Mouse (Mus musculus): Measurements from ENCODE around the gene Polr2l. TPM values are rescaled to one million over a fixed set of nuclear protein-coding genes. Genes with fewer than 3 reads are reported as not detected.

The Polr2l gene
- polyA plus RNA-seq, 1 experiment from 2014 or later, result 95.7 TPM

DNA sequence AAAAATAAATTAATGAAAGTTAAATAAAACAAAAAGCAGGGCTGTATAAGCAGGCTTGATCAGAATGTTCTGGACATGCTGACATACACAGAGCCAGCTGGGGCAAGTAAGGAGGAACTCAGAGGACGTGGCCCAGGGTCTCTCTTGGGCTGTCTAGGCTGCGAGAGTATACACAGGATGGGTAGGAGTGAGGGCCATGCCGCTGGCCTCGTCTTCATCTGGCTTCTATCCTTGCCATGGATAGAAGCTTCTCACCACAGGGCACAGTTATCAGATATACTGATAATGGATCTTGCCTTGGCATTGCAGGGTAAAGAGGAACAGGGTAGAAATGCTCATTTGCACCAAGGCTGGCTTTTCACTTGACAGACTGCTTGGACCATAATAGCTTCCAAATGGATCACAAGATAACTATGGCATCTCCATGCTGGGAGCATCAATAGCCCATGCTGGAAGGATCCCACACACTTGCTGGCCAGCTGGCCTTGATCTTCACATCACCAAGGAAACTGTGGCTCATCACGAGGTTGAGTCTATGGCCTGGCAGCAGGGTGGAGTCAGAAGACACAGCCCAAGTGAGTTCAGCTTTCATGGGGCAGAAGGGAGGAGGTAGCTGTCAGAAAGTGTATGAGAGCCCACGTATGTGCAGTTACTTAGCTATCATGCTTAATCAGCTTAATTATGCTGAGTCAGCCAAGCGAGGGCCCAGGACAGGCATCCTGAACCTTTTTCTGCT lies 27.1 kb upstream of the Polr2l start:
- H3K27me3 ChIP-seq (ENCODE audit: poor library complexity, severe bottlenecking), result no peaks in the 10 kb centered on the region
- H3K9me3 ChIP-seq, result no peaks in the 10 kb centered on the region; the same call in 1 of the 2 replicates
- DNase-seq (ENCODE audit: extremely low spot score, low spot score), result no peak
- H3K4me1 ChIP-seq, result peaks cover 14% of the 10 kb centered on the region
- WGBS, result 91% methylated on average over 7 of the region's 7 CpGs
- H3K36me3 ChIP-seq (replicated peaks), result peaks cover 28% of the 10 kb centered on the region
- H3K27ac ChIP-seq, result no peak overlapping the region
- no peak overlapping the region for H3K4me3 ChIP-seq

DNA sequence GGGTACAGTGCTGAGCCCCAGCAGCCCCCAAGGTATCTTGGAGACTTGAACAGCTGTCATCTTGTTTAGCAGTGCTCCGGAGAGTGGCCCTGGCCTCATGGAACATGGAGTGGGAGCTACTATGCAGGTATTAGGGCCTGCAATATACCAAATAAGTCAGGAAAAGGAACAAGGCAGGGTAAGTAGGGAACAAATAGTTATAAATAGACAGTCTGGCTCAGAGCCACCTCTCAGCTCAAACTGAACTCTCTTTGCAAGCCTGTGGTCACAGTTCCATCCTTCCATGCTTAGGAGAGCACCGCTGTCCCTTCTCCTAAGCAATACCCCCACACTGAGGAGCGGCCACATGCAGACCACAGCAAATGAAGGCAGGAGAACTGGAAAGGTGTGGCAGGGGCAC lies 22.7 kb upstream of the Polr2l start:
- Histone ChIP-seq H3K27ac (no peak overlapping the region), H3K4me3 (no peak overlapping the region), H3K36me3 (replicated peaks) (peaks cover 41% of the 10 kb centered on the region), H3K4me1 (no peaks in the 10 kb centered on the region), H3K27me3 (ENCODE audit: poor library complexity, severe bottlenecking) (no peaks in the 10 kb centered on the region), H3K9me3 (no peaks in the 10 kb centered on the region)
- DNase-seq (ENCODE audit: extremely low spot score, low spot score), result no peak
- 96% methylated on average over 3 of the region's 3 CpGs for WGBS

DNA sequence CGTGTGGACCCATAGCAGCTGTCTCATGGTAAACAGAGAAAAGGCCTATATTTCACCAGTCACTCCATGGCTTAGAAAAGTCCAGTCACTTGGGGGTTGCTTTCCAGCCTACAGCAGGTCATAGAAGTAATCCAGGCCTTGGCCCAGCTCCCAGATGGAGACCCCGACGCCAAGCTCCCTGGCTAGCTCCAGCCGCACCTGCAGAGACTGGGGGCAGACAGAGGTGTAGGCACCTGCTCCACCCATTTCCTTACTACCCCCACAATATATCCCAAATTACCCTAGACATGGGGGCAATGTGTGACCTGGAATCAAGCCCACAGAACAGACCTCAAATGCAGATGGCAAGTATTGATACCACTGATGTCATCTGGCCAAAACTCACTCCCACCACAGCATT lies 21.0 kb upstream of the Polr2l start:
- 90% methylated on average over 4 of the region's 4 CpGs for WGBS
- no peaks in the 10 kb centered on the region for H3K27me3 ChIP-seq (ENCODE audit: poor library complexity, severe bottlenecking)
- no peak overlapping the region for H3K27ac ChIP-seq
- H3K4me1 ChIP-seq, result no peaks in the 10 kb centered on the region
- peaks cover 56% of the 10 kb centered on the region for H3K36me3 ChIP-seq (replicated peaks)
- DNase-seq (ENCODE audit: extremely low spot score, low spot score), result no peak
- no peaks in the 10 kb centered on the region for H3K9me3 ChIP-seq
- H3K4me3 ChIP-seq, result no peak overlapping the region

DNA sequence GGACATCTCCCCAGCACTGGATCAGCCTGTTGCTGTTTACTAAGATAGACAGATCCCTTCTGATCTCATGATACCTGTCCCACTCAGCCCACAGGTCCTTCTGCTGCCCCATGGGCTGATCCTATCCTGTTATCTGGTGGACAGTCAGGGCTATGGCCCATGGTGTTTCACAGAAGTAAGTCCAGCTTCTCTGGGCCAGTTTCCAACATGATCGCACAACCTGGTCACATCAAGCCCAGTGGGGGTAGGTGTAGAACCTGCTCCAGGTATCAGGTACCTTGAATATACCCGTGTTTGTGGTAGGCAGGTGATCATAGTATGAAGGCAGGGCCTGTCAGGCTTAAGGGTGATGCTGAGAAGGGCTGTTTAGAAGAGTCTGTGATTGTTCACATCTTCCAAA lies 20.4 kb upstream of the Polr2l start:
- H3K36me3 ChIP-seq (replicated peaks), result peaks cover 61% of the 10 kb centered on the region
- no peak for DNase-seq (ENCODE audit: extremely low spot score, low spot score)
- H3K27ac ChIP-seq, result no peak overlapping the region
- H3K27me3 ChIP-seq (ENCODE audit: poor library complexity, severe bottlenecking), result no peaks in the 10 kb centered on the region
- no peaks in the 10 kb centered on the region for H3K9me3 ChIP-seq
- 83% methylated on average over 2 of the region's 2 CpGs for WGBS
- H3K4me1 ChIP-seq, result no peaks in the 10 kb centered on the region
- no peak overlapping the region for H3K4me3 ChIP-seq

DNA sequence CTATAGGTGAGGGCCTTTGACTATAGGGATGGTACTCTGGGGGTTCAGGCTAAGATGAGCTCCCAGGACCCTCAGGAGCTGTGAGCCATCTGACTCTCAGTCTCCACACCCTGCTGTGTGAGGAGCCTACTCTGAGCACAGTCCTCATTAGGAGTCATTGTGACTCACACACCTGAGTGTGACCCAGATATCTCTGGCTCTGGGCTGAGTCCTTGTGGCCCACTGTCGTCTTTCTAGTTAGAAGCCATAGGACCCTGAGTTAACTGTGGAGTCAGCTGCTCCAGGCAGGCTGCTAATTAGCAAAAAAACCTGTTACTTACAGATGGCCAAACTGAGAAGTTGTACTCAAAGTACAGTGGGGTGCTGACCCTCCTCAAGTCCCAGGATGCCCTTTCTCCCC lies 18.8 kb upstream of the Polr2l start:
- WGBS, result 86% methylated on average over 1 of the region's 1 CpGs

DNA sequence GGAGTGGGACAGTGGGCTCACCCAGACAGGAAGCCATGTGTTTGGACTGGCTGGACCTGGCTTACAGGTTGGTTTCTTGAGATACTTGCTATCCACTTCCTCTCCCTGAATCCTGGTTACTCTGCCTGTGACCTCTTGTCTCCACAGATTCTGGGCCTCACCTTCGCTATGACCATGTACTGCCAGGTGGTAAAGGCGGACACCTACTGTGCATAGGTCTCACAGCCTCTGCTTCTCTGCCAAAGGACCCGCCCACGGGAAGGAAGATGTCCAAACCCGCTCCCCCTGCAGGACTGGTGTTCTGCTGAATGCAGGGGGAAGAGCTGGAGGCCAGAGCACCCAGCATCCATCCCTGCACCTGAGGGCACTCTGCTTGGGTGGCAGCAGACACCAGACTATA lies 17.8 kb upstream of the Polr2l start:
- H3K4me1 ChIP-seq, result no peaks in the 10 kb centered on the region
- H3K9me3 ChIP-seq, result no peaks in the 10 kb centered on the region
- H3K4me3 ChIP-seq, result no peak overlapping the region
- H3K27me3 ChIP-seq (ENCODE audit: poor library complexity, severe bottlenecking), result no peaks in the 10 kb centered on the region
- peaks cover 48% of the 10 kb centered on the region for H3K36me3 ChIP-seq (replicated peaks)
- 88% methylated on average over 5 of the region's 5 CpGs for WGBS
- no peak for DNase-seq (ENCODE audit: extremely low spot score, low spot score)
- no peak overlapping the region for H3K27ac ChIP-seq

More for the DNA sequence above, 18.8 kb upstream of the Polr2l start:
- no peaks in the 10 kb centered on the region for H3K27me3 ChIP-seq (ENCODE audit: poor library complexity, severe bottlenecking)
- H3K36me3 ChIP-seq (replicated peaks), result peaks cover 49% of the 10 kb centered on the region
- H3K4me1 ChIP-seq, result no peaks in the 10 kb centered on the region
- no peak overlapping the region for H3K27ac ChIP-seq
- DNase-seq (ENCODE audit: extremely low spot score, low spot score), result no peak
- H3K4me3 ChIP-seq, result no peak overlapping the region
- no peaks in the 10 kb centered on the region for H3K9me3 ChIP-seq

DNA sequence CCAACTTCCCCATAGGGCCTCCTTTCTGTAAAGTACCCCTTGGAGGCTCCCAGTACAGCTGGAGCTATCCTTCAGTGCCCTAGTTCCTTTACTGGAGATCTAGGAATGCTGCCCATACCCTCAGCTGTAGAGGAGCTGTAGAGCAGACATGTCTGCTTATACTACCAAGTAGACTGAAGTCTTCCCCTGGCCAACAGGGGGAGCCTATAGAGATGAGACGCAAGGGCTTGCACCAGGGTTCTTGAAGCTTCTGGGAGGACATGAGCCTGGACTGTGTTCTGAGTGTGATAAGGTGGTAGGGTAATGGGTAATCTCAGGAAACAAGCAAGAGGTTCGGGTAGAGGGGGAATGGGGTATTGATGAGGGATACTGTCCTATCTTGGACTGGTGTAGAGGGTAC lies 16.2 kb upstream of the Polr2l start:
- Histone ChIP-seq H3K4me3 (no peak overlapping the region), H3K9me3 (no peaks in the 10 kb centered on the region), H3K36me3 (replicated peaks) (peaks cover 48% of the 10 kb centered on the region), H3K27me3 (ENCODE audit: poor library complexity, severe bottlenecking) (no peaks in the 10 kb centered on the region), H3K27ac (no peak overlapping the region), H3K4me1 (no peaks in the 10 kb centered on the region)
- WGBS, result 79% methylated on average over 2 of the region's 2 CpGs
- no peak for DNase-seq (ENCODE audit: extremely low spot score, low spot score)

DNA sequence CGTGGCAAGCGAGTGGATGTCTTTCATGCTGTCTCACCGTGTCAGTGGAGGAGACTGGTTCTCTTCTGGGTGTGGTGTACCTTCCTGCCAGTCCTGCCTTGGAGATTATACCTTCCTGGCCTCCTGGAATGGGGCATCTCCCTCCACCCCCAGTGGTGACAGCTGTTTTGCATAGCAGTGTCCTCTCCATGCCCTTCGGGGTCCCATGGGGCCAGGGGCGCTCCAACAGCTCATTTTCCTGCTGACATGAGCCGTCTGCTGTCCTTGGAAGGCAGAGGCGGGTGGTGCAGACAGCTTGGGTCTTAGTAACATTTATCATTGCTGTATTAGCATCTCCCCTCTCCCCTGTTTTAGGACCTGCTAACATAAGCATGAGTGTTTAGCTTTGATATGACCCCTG lies 12.2 kb upstream of the Polr2l start:
- no peak overlapping the region for H3K27ac ChIP-seq
- H3K9me3 ChIP-seq, result no peaks in the 10 kb centered on the region
- H3K36me3 ChIP-seq (replicated peaks), result peaks cover 17% of the 10 kb centered on the region
- no peak for DNase-seq (ENCODE audit: extremely low spot score, low spot score)
- peaks cover 23% of the 10 kb centered on the region for H3K27me3 ChIP-seq (ENCODE audit: poor library complexity, severe bottlenecking)
- no peak overlapping the region for H3K4me3 ChIP-seq
- H3K4me1 ChIP-seq, result peaks cover 14% of the 10 kb centered on the region
- 86% methylated on average over 7 of the region's 7 CpGs for WGBS

DNA sequence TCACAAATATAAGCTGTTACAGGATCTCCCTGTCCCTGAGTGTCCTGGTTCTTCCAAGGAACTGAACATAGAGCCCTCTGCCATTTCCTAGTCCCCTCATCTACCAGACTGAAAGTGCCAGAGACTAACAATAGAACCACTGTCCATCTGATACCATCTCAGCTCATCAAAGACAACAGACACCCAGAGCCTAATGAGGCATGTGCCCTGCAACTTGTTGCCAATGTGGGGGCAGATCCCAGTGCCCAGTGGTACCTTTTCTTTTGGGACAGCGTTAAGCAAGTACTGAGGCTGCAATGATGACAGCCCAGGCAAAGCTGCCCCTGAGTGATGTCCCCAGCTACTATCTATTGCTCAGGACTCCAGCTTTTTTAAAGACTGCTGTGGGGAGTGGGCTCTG lies 11.3 kb upstream of the Polr2l start:
- 97% methylated on average over 1 of the region's 1 CpGs for WGBS
- no peak for DNase-seq (ENCODE audit: extremely low spot score, low spot score)
- H3K27me3 ChIP-seq (ENCODE audit: poor library complexity, severe bottlenecking), result peaks cover 32% of the 10 kb centered on the region
- no peaks in the 10 kb centered on the region for H3K9me3 ChIP-seq
- H3K36me3 ChIP-seq (replicated peaks), result peaks cover 8% of the 10 kb centered on the region
- no peak overlapping the region for H3K27ac ChIP-seq
- peaks cover 24% of the 10 kb centered on the region for H3K4me1 ChIP-seq
- no peak overlapping the region for H3K4me3 ChIP-seq

DNA sequence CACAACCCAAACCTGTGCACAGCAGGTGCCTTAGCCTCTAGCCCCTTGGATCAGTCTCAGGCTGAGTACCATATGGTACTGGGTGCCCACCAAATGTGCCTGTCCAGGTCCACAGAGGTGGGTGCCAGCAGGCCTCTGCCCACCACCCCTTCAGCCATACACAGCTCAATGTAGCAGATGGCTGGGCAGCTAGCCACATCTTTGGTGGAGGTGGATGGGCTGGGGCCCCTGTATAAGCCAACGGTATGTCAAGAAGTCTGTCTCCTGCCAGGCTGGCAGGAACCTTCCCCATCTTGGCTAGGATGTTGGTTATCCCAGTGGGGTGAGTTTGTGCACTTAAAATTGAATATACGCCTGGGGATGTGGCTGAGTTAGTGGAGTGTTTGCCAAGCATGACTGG lies 10.7 kb upstream of the Polr2l start:
- WGBS, result 86% methylated on average over 2 of the region's 2 CpGs
- H3K4me3 ChIP-seq, result no peak overlapping the region
- H3K27me3 ChIP-seq (ENCODE audit: poor library complexity, severe bottlenecking), result peaks cover 35% of the 10 kb centered on the region
- H3K36me3 ChIP-seq (replicated peaks), result peaks cover 2% of the 10 kb centered on the region; the same call in 1 of the 2 replicates
- no peaks in the 10 kb centered on the region for H3K9me3 ChIP-seq
- H3K4me1 ChIP-seq, result peaks cover 30% of the 10 kb centered on the region
- H3K27ac ChIP-seq, result no peak overlapping the region
- DNase-seq (ENCODE audit: extremely low spot score, low spot score), result no peak

DNA sequence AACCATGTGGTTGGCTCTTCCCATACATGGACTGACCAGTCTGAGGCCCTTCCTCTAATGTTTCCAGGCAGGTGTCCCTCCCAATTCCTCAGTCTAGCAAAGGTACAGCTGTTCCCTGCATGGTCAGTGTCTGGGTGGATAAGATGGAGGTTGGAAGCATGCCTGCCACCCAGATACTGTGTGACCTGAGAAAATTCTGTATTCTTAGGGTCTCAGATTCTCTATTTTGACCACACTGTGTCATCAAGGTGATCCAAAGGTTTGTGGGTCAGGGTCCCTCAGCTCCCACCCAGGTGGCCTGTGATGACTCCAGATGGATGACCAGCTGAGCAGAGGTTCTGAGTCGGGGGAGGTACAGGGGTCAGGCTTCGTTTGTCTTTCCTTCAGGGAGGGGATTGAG lies 10.3 kb upstream of the Polr2l start:
- Histone ChIP-seq H3K4me3 (no peak overlapping the region), H3K9me3 (no peaks in the 10 kb centered on the region), H3K27me3 (ENCODE audit: poor library complexity, severe bottlenecking) (peaks cover 35% of the 10 kb centered on the region), H3K36me3 (replicated peaks) (no peaks in the 10 kb centered on the region; the same call in 1 of the 2 replicates), H3K4me1 (peaks cover 30% of the 10 kb centered on the region), H3K27ac (no peak overlapping the region)
- no peak for DNase-seq (ENCODE audit: extremely low spot score, low spot score)
- WGBS, result 82% methylated on average over 2 of the region's 2 CpGs

DNA sequence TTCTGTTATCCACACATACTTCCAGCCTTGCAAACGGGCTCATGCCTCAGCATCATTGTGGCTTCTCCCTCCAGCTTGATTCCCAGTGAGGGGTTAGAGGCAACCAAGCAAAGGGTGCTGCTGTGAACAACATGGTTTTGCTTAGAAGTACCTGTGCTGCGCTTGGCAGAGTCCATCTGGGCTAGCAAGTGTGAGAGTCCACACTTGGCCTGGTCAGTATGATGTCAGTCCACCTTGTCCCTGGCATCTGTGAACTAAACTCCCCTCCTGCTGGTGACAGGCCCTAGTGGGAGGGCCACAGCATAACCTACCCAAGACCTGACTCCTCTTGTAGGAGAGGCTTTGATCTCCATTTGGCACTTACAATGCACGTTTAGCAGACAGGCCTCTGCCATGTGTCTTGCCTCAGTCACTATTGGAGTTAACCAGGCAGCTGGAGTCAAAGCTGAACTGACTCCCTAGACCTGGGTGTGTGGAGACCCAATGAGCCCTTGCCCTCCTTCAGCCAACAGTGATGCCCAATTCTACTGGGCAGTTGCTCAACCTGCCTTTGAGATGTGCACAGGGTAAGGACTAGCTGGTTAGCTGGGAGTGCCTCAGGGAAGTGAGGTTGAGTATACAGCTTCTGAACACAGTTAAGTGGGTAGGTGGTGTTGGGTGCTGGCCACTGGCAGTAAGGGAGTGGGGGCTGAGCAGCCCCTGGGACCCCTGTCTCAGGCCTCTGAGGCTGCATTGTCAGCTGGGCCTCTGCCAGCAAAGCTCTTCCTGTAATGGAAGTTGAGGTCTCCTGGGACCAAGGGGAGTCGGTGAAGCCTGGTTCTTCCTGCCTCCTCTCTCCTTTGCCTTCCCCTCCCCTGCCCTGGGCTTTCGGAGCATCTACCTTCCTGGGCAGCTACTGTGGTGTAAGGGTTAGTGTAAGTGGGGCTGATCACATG lies 9.5 kb upstream of the Polr2l start:
- Histone ChIP-seq H3K4me3 (no peak overlapping the region), H3K9me3 (no peaks in the 10 kb centered on the region), H3K4me1 (peaks cover 30% of the 10 kb centered on the region), H3K27me3 (ENCODE audit: poor library complexity, severe bottlenecking) (peaks cover 35% of the 10 kb centered on the region), H3K36me3 (replicated peaks) (no peaks in the 10 kb centered on the region; the same call in 1 of the 2 replicates), H3K27ac (no peak overlapping the region)
- 81% methylated on average over 5 of the region's 5 CpGs for WGBS
- DNase-seq (ENCODE audit: extremely low spot score, low spot score), result no peak

DNA sequence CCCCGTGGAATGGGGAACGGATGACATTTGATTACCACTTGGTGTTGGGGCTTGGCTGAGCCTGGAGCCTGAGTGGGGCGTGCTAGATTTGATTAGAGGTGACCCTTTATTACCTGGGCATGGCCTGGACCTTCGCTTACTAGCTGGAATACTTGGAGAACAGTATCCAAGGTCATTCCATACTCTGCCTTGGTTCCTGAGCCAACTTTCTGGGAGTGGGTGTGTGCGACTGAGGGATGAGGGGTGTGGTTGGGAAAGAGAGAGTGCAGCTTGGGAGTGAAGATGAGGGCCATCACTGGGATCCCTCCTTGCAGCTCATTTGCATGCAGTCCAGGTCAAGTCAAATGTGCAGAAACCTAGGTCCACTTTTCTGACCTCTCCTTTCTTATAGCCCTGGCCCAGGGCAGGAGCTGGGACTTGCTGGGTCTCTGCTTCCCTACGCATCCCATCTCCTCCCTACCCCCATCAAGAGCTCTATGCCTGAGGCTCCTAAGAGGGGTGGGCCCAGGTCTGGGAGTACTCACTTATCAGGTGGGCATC lies 8.3 kb upstream of the Polr2l start:
- WGBS, result 71% methylated on average over 6 of the region's 6 CpGs
- peak overlapping the region; percentile 76 for H3K4me3 ChIP-seq
- H3K27me3 ChIP-seq (ENCODE audit: poor library complexity, severe bottlenecking), result peaks cover 37% of the 10 kb centered on the region
- H3K27ac ChIP-seq, result no peak overlapping the region
- no peaks in the 10 kb centered on the region for H3K9me3 ChIP-seq
- DNase-seq (ENCODE audit: extremely low spot score, low spot score), result no peak
- peaks cover 32% of the 10 kb centered on the region for H3K4me1 ChIP-seq
- no peaks in the 10 kb centered on the region; the same call in 1 of the 2 replicates for H3K36me3 ChIP-seq (replicated peaks)
